ENCODE assay signal across 8 mouse cellular contexts in the genomic region with DNA sequence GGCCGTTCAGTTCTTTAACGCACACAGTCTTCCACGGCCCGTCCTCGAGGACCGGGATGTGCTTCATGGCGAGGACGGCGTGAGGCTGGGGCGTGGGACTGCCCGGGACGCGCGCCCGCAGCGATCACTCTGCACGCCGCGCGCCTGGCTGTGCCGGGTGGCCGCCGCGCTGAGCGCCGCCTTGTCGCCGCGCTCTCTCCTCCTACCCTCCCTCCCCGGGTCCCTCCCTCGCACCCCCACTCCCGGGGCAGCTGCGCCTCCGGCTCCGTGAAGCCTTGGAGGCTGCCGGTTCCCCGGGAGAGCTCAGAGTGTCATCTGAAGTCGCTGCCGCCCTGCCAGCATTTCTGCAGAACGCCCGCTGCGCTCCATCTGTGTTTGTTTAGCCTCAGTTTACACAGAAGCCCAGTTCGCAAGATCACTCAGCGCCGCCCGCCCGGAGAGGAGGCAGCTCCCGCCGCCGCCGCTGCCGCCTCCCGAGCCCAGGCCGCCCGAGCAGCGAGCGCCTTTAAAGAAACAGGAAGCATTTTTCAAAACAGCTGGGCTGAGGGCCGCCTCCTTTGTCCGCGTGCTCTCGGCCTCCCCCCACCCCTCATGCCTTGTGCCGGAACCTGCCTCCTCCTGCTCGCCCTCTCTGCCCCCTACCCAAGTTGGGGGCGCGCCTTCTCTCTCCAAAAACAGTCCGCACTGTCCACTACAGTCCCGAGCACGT. TPM values are rescaled to one million over a fixed set of nuclear protein-coding genes. Genes with fewer than 3 reads are reported as not detected.
A peak's percentile ranks its signal among the peaks of the same experiment; 100 is the strongest.
DNase-seq lines count a peak whose midpoint lies in the region; ATAC-seq and TF ChIP-seq lines count a peak whose summit lies in the region.

A gene (minus strand): TSS at position 480 of the 709 bp plus-strand sequence.

- no peaks in the 10 kb centered on the region for H3K36me3 ChIP-seq in heart, adult 2 months (ENCODE audit: control insufficient read depth, insufficient read depth, low read length)
- H3K36me3 ChIP-seq in liver, embryonic 11.5 days (ENCODE audit: control insufficient read depth, insufficient read depth, low read length) = no peaks in the 10 kb centered on the region
- H3K36me3 ChIP-seq in myocyte (ENCODE audit: control insufficient read depth, insufficient read depth) = no peaks in the 10 kb centered on the region

- 0 out of 2 replicates have a peak, but pooled peaks have one; percentile 5 for TF ChIP-seq EP300 in heart, adult 2 months (IDR thresholded peaks at IDR 0.05; ENCODE audit: insufficient read depth, low read depth, low read length)

- peaks cover 17% of the 10 kb centered on the region for H3K4me1 ChIP-seq in heart, adult 2 months (ENCODE audit: control insufficient read depth, insufficient read depth, low read length)
- H3K4me1 ChIP-seq in liver, embryonic 11.5 days (replicated peaks; ENCODE audit: control insufficient read depth, insufficient read depth, low read length) = 0 out of 2 replicates have a peak, but pooled peaks cover 2% of the 10 kb centered on the region

- no peaks in the 10 kb centered on the region for H3K9me3 ChIP-seq in liver, embryonic 11.5 days (ENCODE audit: control insufficient read depth, low read length)

- peak; percentile 29; the same call in 1 of the 2 replicates for ATAC-seq in liver, embryonic 11.5 days (replicated peaks; ENCODE audit: low FRiP score)

- peak within 1 kb of the TSS; percentile 83 for H3K4me2 ChIP-seq in liver, embryonic 11.5 days
- peak within 1 kb of the TSS; percentile 87 for H3K4me2 ChIP-seq in myocyte (ENCODE audit: low read depth)

- H3K27me3 ChIP-seq in heart, adult 2 months (ENCODE audit: control insufficient read depth, insufficient read depth, low read length) = no peaks in the 10 kb centered on the region
- H3K27me3 ChIP-seq in liver, embryonic 11.5 days (replicated peaks; ENCODE audit: control insufficient read depth, insufficient read depth, low read length) = peaks cover 82% of the 10 kb centered on the region
- H3K27me3 ChIP-seq in myocyte (ENCODE audit: control insufficient read depth, insufficient read depth, insufficient read length) = no peaks in the 10 kb centered on the region

- DNase-seq in thymus, postnatal 4 days = peak; percentile 61
- DNase-seq in thymus, postnatal 0 days (ENCODE audit: low spot score) = no peak
- peak; percentile 81 for DNase-seq in embryo, embryonic 9.5 days (ENCODE audit: extremely low spot score)
- DNase-seq in heart, adult 2 months = peak; percentile 83
- peak; percentile 72 for DNase-seq in kidney, adult 18-20 months
- DNase-seq in liver, embryonic 11.5 days (ENCODE audit: low spot score) = peak; percentile 57
- DNase-seq in urinary bladder, postnatal 25 days (ENCODE audit: low spot score) = peak; percentile 42

- H3ac ChIP-seq in myocyte (ENCODE audit: control insufficient read depth, insufficient read length) = peak within 1 kb of the TSS; percentile 14

- peaks cover 1% of the 10 kb centered on the region for H3K79me2 ChIP-seq in heart, adult 2 months (replicated peaks; ENCODE audit: control insufficient read depth, insufficient read depth, low read length)
- H3K79me2 ChIP-seq in myocyte (ENCODE audit: control insufficient read depth, insufficient read depth) = no peaks in the 10 kb centered on the region

- peak; percentile 47 for TF ChIP-seq POLR2A in heart, adult 2 months (IDR thresholded peaks at IDR 0.05; ENCODE audit: insufficient read depth, low read depth, low read length)
- TF ChIP-seq POLR2A in myocyte (IDR thresholded peaks at IDR 0.05; ENCODE audit: insufficient read length, low read depth) = peak; percentile 60

- WGBS in heart, adult 2 months = 2% methylated on average over 62 of the region's 68 CpGs
- under 1% methylated on average over 68 of the region's 68 CpGs for WGBS in liver, embryonic 11.5 days

- H3K9ac ChIP-seq in heart, adult 2 months (ENCODE audit: low read depth, low read length) = peak within 1 kb of the TSS; percentile 70
- peak within 1 kb of the TSS; percentile 1; the same call in 1 of the 2 replicates for H3K9ac ChIP-seq in liver, embryonic 11.5 days (ENCODE audit: low read depth, low read length)

- intact Hi-C loops in heart, adult 2 months (cut with DNase I) = no loop called here

- peak within 1 kb of the TSS; percentile 77 for H3K4me3 ChIP-seq in heart, adult 2 months
- H3K4me3 ChIP-seq in liver, embryonic 11.5 days (ENCODE audit: low read depth, low read length) = peak within 1 kb of the TSS; percentile 42
- peak within 1 kb of the TSS; percentile 31 for H3K4me3 ChIP-seq in myocyte

- H3K27ac ChIP-seq in heart, adult 2 months = peak within 1 kb of the TSS; percentile 93
- H3K27ac ChIP-seq in liver, embryonic 11.5 days (ENCODE audit: low read depth, low read length) = no peak within 1 kb of the TSS

- TF ChIP-seq CTCF in heart, adult 2 months (IDR thresholded peaks at IDR 0.05) = no peak

TF ChIP-seq in myocyte, 11 proteins besides CTCF, POLR2A, EP300 and RAD21:
- TF ChIP-seq MYOG (IDR thresholded peaks at IDR 0.05; ENCODE audit: control insufficient read depth in 1 of 3, insufficient read depth in 1 of 3, insufficient read length in 2 of 3, low read depth in 2 of 3) (peak in 1 of 3 experiments; percentile 36), MYOD1 (IDR thresholded peaks at IDR 0.05; ENCODE audit: control insufficient read depth in 1 of 3, insufficient read length in 2 of 3, low read depth in 2 of 3) (peak in 1 of 3 experiments; percentile 37), TCF3 (IDR thresholded peaks at IDR 0.05; ENCODE audit: insufficient read length, low read depth) (no peak), POLR2AphosphoS2 (IDR thresholded peaks at IDR 0.05; ENCODE audit: insufficient read length, low read depth) (peak; percentile 18)

RNA-seq across cellular contexts. Expression of the gene that starts here (rescaled TPM):
- polyA plus RNA-seq in thymus, postnatal 0 days (2015; fragmentation: Nextera tagmentation; extraction: Ambion mirVana) = 2.1 and 3.9 TPM in 2 replicates
- total RNA-seq in heart, adult 2 months (2021) = 10 to 100 TPM; 11.0 to 13.5 TPM
- 9.3 and 12.7 TPM in 2 replicates for polyA plus RNA-seq in heart, adult 2 months (2012; rRNA removed)
- 3.1 and 3.4 TPM in 2 replicates for polyA plus RNA-seq in liver, embryonic 11.5 days (2014; fragmentation: Nextera tagmentation; extraction: Ambion mirVana)
- polyA plus RNA-seq in myocyte (2012; fragmentation: generic; extraction: Trizol) = 2.1 TPM
